Mouse (Mus musculus) lung, adult 2 months (tissue): ENCODE results near the gene Tmem107.
A peak's percentile ranks its signal among the peaks of the same experiment; 100 is the strongest.

Experiments used
- CTCF ChIP-seq: fragments of 200-500 bp; IDR thresholded peaks from 2 replicates; pipeline ENCODE4 v1.5.1; 2011; ENCODE audit warnings: mild to moderate bottlenecking, low read length, control low read depth; ENCODE audit not compliant: insufficient read depth
- POLR2A ChIP-seq: fragments of 200-500 bp; IDR thresholded peaks from 2 replicates; pipeline ENCODE4 v1.6.1; 2011; ENCODE audit warnings: low read depth, mild to moderate bottlenecking, control low read depth, low read length, borderline replicate concordance; ENCODE audit errors: extremely low read depth

GRCm38 (mm10) chr11:69110319-69111046 lies 39.9 kb downstream of the Tmem107 start:
- peak; percentile 45; the same call in 1 of the 2 replicates for TF ChIP-seq POLR2A
- no peak for TF ChIP-seq CTCF
